16 mouse cellular contexts compared by ENCODE assay signal in genomic region chr12:105753813-105754212, GRCm38 (mm10). TPM values are rescaled to one million over a fixed set of nuclear protein-coding genes. Genes with fewer than 3 reads are reported as not detected.
A peak's percentile ranks its signal among the peaks of the same experiment; 100 is the strongest.
DNase-seq lines count a peak whose midpoint lies in the region; ATAC-seq lines count a peak whose summit lies in the region.
"Had no signal": no experiment of that assay in that cellular context is flagged by ENCODE, and none has a peak within 500 bp of the region (broad histone marks: within the 10 kb centered on the region; RNA-seq: fewer than 3 reads in every experiment).

No protein-coding gene starts in this region.

- no peak overlapping the region for H3K4me2 ChIP-seq in liver, embryonic 15.5 days
- no peak overlapping the region for H3K4me2 ChIP-seq in liver, embryonic 11.5 days
- H3K4me2 ChIP-seq: forebrain, embryonic 13.5 days; heart, embryonic 11.5 days; lung, embryonic 15.5 days; midbrain, embryonic 12.5 days; neural tube, embryonic 13.5 days had no signal

- DNase-seq in liver, embryonic 11.5 days (ENCODE audit: low spot score), result no peak
- DNase-seq in kidney, adult 8-10 months, result peak; percentile 56 to 72
- peak; percentile 71 to 79 for DNase-seq in kidney, postnatal 36 days
- DNase-seq in yolk sac, embryonic 10.5 days (ENCODE audit: low spot score), result peak; percentile 81
- DNase-seq in cerebellum, postnatal 36 days, result no peak
- DNase-seq in T-cell, adult 2 months (ENCODE audit: low spot score), result no peak
- DNase-seq: cerebellum, adult 8-10 months; heart, postnatal 10 days; right cerebral cortex, adult 18-20 months had no signal

- H3K27me3 ChIP-seq in liver, embryonic 15.5 days, result no peaks in the 10 kb centered on the region
- no peaks in the 10 kb centered on the region for H3K27me3 ChIP-seq in liver, embryonic 11.5 days (replicated peaks; ENCODE audit: control insufficient read depth, insufficient read depth, low read length)
- H3K27me3 ChIP-seq: forebrain, embryonic 13.5 days; lung, embryonic 15.5 days; midbrain, embryonic 12.5 days; neural tube, embryonic 13.5 days had no signal

- H3K4me1 ChIP-seq in liver, embryonic 15.5 days (replicated peaks), result peaks cover 17% of the 10 kb centered on the region
- peaks cover 14% of the 10 kb centered on the region for H3K4me1 ChIP-seq in liver, embryonic 11.5 days (replicated peaks; ENCODE audit: control insufficient read depth, insufficient read depth, low read length)
- H3K4me1 ChIP-seq: forebrain, embryonic 13.5 days; midbrain, embryonic 12.5 days; neural tube, embryonic 13.5 days had no signal

- H3K27ac ChIP-seq in liver, embryonic 15.5 days (replicated peaks), result peak overlapping the region; percentile 57; the same call in 1 of the 2 replicates
- H3K27ac ChIP-seq in liver, embryonic 11.5 days (ENCODE audit: low read depth, low read length), result no peak overlapping the region
- H3K27ac ChIP-seq: forebrain, embryonic 13.5 days; lung, embryonic 15.5 days; midbrain, embryonic 12.5 days; neural tube, embryonic 13.5 days had no signal

- H3K9ac ChIP-seq in liver, embryonic 15.5 days, result no peak overlapping the region
- H3K9ac ChIP-seq in liver, embryonic 11.5 days (ENCODE audit: low read depth, low read length), result no peak overlapping the region
- H3K9ac ChIP-seq: forebrain, embryonic 13.5 days; lung, embryonic 15.5 days; midbrain, embryonic 12.5 days; neural tube, embryonic 13.5 days had no signal

- peak; percentile 63; the same call in 1 of the 2 replicates for ATAC-seq in liver, embryonic 15.5 days (ENCODE audit: insufficient read depth)
- ATAC-seq in liver, embryonic 11.5 days (replicated peaks; ENCODE audit: low FRiP score), result no peak
- ATAC-seq: forebrain, embryonic 13.5 days had no signal

- no peaks in the 10 kb centered on the region for H3K36me3 ChIP-seq in liver, embryonic 15.5 days (replicated peaks)
- no peaks in the 10 kb centered on the region for H3K36me3 ChIP-seq in liver, embryonic 11.5 days (ENCODE audit: control insufficient read depth, insufficient read depth, low read length)
- H3K36me3 ChIP-seq: lung, embryonic 15.5 days; midbrain, embryonic 12.5 days; neural tube, embryonic 13.5 days had no signal

- no peak overlapping the region for H3K4me3 ChIP-seq in liver, embryonic 15.5 days (replicated peaks)
- H3K4me3 ChIP-seq in liver, embryonic 11.5 days (ENCODE audit: low read depth, low read length), result no peak overlapping the region
- H3K4me3 ChIP-seq: forebrain, embryonic 13.5 days; lung, embryonic 15.5 days; midbrain, embryonic 12.5 days; neural tube, embryonic 13.5 days had no signal

- H3K9me3 ChIP-seq in liver, embryonic 15.5 days (replicated peaks), result no peaks in the 10 kb centered on the region
- no peaks in the 10 kb centered on the region; the same call in 1 of the 2 replicates for H3K9me3 ChIP-seq in liver, embryonic 11.5 days (ENCODE audit: control insufficient read depth, low read length)
- H3K9me3 ChIP-seq: forebrain, embryonic 13.5 days; lung, embryonic 15.5 days; midbrain, embryonic 12.5 days; neural tube, embryonic 13.5 days had no signal

- WGBS in liver, embryonic 15.5 days (ENCODE audit: insufficient replicate concordance), result 70% methylated on average over 10 of the region's 10 CpGs
- 83% methylated on average over 10 of the region's 10 CpGs for WGBS in liver, embryonic 11.5 days

RNA-seq across cellular contexts. Expression of gene Papola, which starts 30.7 kb away (rescaled TPM):
- polyA plus RNA-seq in liver, embryonic 15.5 days (2015; fragmentation: Nextera tagmentation; extraction: Ambion mirVana), result 90.3 and 97.1 TPM in 2 replicates
- polyA plus RNA-seq in liver, embryonic 11.5 days (2014; fragmentation: Nextera tagmentation; extraction: Ambion mirVana), result 178 and 192 TPM in 2 replicates

RNA-seq across cellular contexts. Expression of gene Ak7, which starts 48.0 kb away (rescaled TPM):
- 0.09 and 0.13 TPM in 2 replicates for polyA plus RNA-seq in liver, embryonic 15.5 days (2015; fragmentation: Nextera tagmentation; extraction: Ambion mirVana)
- polyA plus RNA-seq in liver, embryonic 11.5 days (2014; fragmentation: Nextera tagmentation; extraction: Ambion mirVana), result 0.10 TPM in 1 of 2 replicates, not detected in the other
- polyA plus RNA-seq: embryonic facial prominence, embryonic 11.5 days had no signal

Comparison
In these comparisons a context has a peak if more than half of its experiments do, and no peak if none do; other contexts are left out.
1. DNase-seq: peak in kidney, adult 8-10 months (2 of 2), kidney, postnatal 36 days (2 of 2) and yolk sac, embryonic 10.5 days (single experiment); none in liver, embryonic 11.5 days (single experiment), cerebellum, postnatal 36 days (0 of 2) and T-cell, adult 2 months (single experiment).